Mouse (Mus musculus): ENCODE data around the gene Ap5s1. TPM values are rescaled to one million over a fixed set of nuclear protein-coding genes. Genes with fewer than 3 reads are reported as not detected.
A peak's percentile ranks its signal among the peaks of the same experiment; 100 is the strongest.

Gene Ap5s1
- polyA plus RNA-seq, 1 experiment from 2014 or later: 29.1 TPM

DNA sequence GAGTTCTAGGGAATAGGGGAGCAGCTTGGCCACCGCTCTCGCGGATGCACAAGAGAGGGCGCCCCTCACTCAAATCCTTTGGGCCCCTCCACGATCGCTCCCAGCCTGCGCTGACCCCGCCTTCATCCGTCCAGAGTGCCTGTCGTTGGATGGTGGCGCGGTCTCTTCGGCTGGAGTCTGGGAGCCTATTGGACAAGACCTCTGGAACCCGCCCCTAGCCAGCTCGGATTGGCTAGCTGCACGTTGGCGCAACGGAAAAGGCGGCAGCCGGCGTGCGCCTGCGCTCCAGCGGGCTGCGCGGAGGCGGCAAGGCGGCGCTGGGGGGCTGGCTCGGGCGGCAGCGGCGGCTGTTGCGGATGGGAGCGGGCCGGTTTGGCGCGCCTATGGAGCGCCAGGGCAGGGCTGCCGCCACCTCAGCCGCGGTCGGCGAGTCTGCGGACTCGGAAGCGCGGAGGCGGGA is 55.4 kb downstream of the Ap5s1 start, which contains the start of gene Pank2:
Gene Pank2 (plus strand): TSS at position 283 of the 460 bp plus-strand sequence.
- peaks cover 28% of the 10 kb centered on the region for H3K4me1 ChIP-seq
- H3K4me3 ChIP-seq: peak within 1 kb of the TSS; percentile 84
- H3K9ac ChIP-seq: peak within 1 kb of the TSS; percentile 93
- H3K9me3 ChIP-seq (replicated peaks): no peaks in the 10 kb centered on the region
- WGBS: under 1% methylated on average over 48 of the region's 49 CpGs
- H3K36me3 ChIP-seq: no peaks in the 10 kb centered on the region
- ATAC-seq (ENCODE audit: low FRiP score): peak; percentile 100
- H3K27ac ChIP-seq: peak within 1 kb of the TSS; percentile 99
- no peaks in the 10 kb centered on the region for H3K27me3 ChIP-seq
- peak within 1 kb of the TSS; percentile 69 for H3K4me2 ChIP-seq (replicated peaks)

Other genes with a start within 250 kb of the Ap5s1 start
- gene Gfra4, start 164.0 kb upstream of the Ap5s1 start, polyA plus RNA-seq (2016; fragmentation: Nextera tagmentation; extraction: Ambion mirVana): 10.8 and 14.9 TPM in 2 replicates
- 2.3 and 4.3 TPM in 2 replicates for gene Adam33, start 143.3 kb upstream of the Ap5s1 start, polyA plus RNA-seq (2016; fragmentation: Nextera tagmentation; extraction: Ambion mirVana)
- gene Siglec1, start 120.3 kb upstream of the Ap5s1 start, polyA plus RNA-seq (2016; fragmentation: Nextera tagmentation; extraction: Ambion mirVana): 0.08 and 0.20 TPM in 2 replicates
- gene Hspa12b, start 79.8 kb upstream of the Ap5s1 start, polyA plus RNA-seq (2016; fragmentation: Nextera tagmentation; extraction: Ambion mirVana): 8.6 and 8.9 TPM in 2 replicates
- not detected in 2 replicates for gene Gm11037, start 73.6 kb upstream of the Ap5s1 start, polyA plus RNA-seq (2016; fragmentation: Nextera tagmentation; extraction: Ambion mirVana)
- gene 1700037H04Rik, start 47.0 kb upstream of the Ap5s1 start, polyA plus RNA-seq (2016; fragmentation: Nextera tagmentation; extraction: Ambion mirVana): 87.4 and 89.7 TPM in 2 replicates
- 18.3 and 18.5 TPM in 2 replicates for gene Cenpb, start 27.0 kb upstream of the Ap5s1 start, polyA plus RNA-seq (2016; fragmentation: Nextera tagmentation; extraction: Ambion mirVana)
- 69.8 and 85.7 TPM in 2 replicates for gene Cdc25b, start 20.1 kb upstream of the Ap5s1 start, polyA plus RNA-seq (2016; fragmentation: Nextera tagmentation; extraction: Ambion mirVana)
- 8.9 and 9.2 TPM in 2 replicates for gene Spef1, start 19.8 kb upstream of the Ap5s1 start, polyA plus RNA-seq (2016; fragmentation: Nextera tagmentation; extraction: Ambion mirVana)
- gene Mavs, start 27.0 kb downstream of the Ap5s1 start, polyA plus RNA-seq (2016; fragmentation: Nextera tagmentation; extraction: Ambion mirVana): 10.6 and 11.6 TPM in 2 replicates
- 57.4 and 62.2 TPM in 2 replicates for gene Pank2, start 55.4 kb downstream of the Ap5s1 start, polyA plus RNA-seq (2016; fragmentation: Nextera tagmentation; extraction: Ambion mirVana)
- 19.1 and 22.8 TPM in 2 replicates for gene Rnf24, start 145.8 kb downstream of the Ap5s1 start, polyA plus RNA-seq (2016; fragmentation: Nextera tagmentation; extraction: Ambion mirVana)